Mouse (Mus musculus) kidney, adult 2 months (tissue): Measurements from ENCODE around the gene Ints5.

Experiments
- CTCF ChIP-seq: fragments of 200-500 bp; conservative IDR thresholded peaks from 2 replicates; pipeline ENCODE4 v1.5.1; 2011; ENCODE audit warnings: low read depth, mild to moderate bottlenecking, control low read depth, low read length, moderate library complexity, mixed read lengths; ENCODE audit not compliant: insufficient read depth, insufficient read length
- POLR2A ChIP-seq: fragments of 200-500 bp; IDR thresholded peaks from one replicate; pipeline ENCODE4 v1.6.1; 2011; ENCODE audit warnings: low read depth, low read length, control low read depth

DNA sequence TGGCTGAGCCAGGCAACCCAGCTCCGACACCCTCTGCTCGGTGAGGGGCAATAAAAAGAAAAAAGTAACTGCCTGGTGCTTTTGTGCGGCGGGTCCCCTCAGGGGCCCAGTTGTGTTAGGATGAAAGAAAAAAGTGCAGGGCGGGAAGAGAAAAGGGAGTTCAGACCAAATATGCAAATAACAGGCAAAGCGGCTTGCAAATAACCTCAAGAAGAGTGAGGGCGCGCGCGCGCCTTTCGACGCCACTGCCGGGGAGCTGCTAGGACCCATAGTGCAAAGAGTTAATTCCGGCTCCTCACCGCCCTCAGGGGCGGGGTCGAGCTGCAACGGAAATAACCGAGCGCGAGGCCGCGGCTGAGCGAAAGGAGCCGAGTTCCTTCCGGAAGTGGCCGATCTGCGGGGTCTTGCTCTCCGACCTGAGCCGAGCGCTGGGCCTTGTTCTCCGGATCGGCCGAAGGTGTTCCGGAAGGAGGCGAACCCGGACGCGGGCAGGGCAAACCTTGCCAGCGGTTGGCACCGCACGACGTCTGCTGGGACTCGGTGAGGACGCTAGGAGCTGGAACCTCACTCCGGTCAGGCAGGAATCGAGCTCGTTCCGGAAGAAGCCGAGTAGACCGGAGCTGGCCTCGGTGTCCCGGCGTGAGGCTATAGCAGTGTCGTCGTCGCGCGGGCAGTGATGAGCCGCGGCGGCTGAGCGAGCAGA, 48.9 kb downstream of the Ints5 start, which contains the start of gene Mta2:
- TF ChIP-seq POLR2A (peak; percentile 69), CTCF (no peak)
